Mouse (Mus musculus) heart, adult 18-20 months (tissue): Measurements from ENCODE around the gene Kifap3. TPM values are rescaled to one million over a fixed set of nuclear protein-coding genes. Genes with fewer than 3 reads are reported as not detected.

Source experiments
- total RNA-seq, 2 experiments: library from RNA; stranded (reverse); gene quantifications; 2 replicates each; pipeline ENCODE4 v1.2.3; 2021

Gene Kifap3
- total RNA-seq, 2 experiments from 2014 or later: 21.5 to 23.1 TPM

Other genes with a start within 250 kb of the Kifap3 start
- 1 to 10 TPM; 4.1 to 7.5 TPM for gene Mettl11b, start 54.4 kb upstream of the Kifap3 start, total RNA-seq
- 1 to 10 TPM; 4.2 to 5.2 TPM for gene Scyl3, start 149.5 kb downstream of the Kifap3 start, total RNA-seq
- gene BC055324, start 215.2 kb downstream of the Kifap3 start, total RNA-seq: 1 to 10 TPM in 1 of 2 experiments, under 1 TPM in 1; 0.72 to 2.0 TPM
- gene Mettl18, start 215.3 kb downstream of the Kifap3 start, total RNA-seq: 1 to 10 TPM; 3.4 to 5.1 TPM